Mouse (Mus musculus) cerebellum, postnatal 10 days (tissue): ENCODE measurements around the gene Sh2d2a.
"Not testable (repeated sequence)": the region's sequence is repeated elsewhere in the genome, so short reads cannot be mapped to it uniquely, and the experiment has no call there.

ENCODE experiments used
- DNase-seq, 2 experiments: peaks; one replicate each; pipeline ENCODE4 v3.0.0; 2021; ENCODE audit warnings: mixed read lengths in 2 of 2

Sh2d2a gene

GRCm38 (mm10) chr3:87846650-87847110 lies at the start of gene Sh2d2a:
Gene Sh2d2a, plus strand, starts transcription at chr3:87846755.
- no peak for DNase-seq

DNA sequence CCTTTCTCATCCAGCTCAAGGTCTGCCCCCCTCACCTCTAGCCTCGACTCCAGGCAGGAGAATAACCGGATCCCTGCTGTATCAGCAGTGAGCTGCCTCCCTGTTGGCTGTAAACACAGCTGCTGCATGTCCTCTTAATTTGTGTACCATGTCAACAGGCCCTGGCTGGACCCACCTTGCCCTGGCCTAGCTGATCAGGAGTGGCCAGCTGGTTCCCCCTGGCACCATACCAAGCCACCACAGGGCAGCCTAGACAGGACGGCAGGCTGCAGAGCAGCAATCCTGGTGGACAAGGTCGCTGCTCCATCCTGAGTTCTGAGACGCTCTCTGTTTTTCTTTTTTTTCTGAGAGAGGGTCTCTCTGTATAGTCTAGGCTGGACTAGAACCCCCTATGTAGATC lies 44.9 kb upstream of the Sh2d2a start:
- peak; percentile 82 to 86 for DNase-seq

DNA sequence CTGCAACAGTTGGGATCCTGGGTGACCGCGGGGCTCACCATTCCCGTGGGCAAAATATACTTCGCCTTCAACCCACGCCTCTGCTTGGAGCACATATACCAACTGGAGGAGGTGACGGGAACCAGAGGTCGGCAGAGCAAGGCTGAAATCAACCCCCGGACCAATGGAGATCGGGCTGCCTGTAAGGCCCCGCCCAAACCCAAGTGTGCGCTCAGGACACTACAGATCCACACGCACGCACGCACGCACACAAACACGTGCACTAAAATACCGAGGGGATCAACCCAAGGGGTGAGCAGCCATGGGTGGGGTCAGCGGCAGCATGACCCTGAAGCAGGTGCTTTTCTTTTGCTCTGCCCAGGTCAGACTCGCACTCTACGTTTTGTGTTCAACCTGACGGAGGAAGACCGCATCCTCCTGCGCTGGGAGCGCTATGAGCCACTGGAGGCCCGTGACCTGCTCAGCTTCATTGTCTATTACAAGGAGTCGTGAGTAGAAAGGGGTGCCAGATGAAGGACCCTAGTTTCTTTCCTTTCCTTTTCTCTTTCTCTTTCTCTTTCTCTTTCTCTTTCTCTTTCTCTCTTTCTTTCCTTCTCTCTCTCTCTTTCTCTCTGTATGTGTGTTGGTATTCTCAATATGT lies 42.4 kb upstream of the Sh2d2a start:
- no peak for DNase-seq

- DNase-seq: no peak
Observed at GRCm38 (mm10) chr3:87809322-87809962, 37.1 kb upstream of the Sh2d2a start.

DNA sequence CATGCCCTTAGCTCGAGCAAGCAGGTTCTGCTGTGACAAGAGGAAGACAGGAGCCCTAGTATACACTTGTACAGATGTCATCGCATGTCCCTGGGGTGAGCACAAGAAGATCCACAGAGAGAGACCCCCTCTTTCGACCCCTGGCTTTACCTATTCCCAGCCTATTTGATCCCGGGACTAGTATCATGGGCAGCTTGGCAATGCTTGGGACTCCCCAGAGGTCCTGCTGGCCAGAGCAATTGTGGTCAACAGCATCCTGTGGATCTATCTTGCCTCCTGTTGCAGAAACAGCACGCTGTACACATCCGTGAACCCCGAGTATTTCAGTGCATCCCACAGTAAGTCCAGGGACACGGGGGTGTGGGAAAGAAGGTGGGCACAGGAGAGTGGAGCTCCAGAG lies 35.3 kb upstream of the Sh2d2a start:
- no peak for DNase-seq

DNA sequence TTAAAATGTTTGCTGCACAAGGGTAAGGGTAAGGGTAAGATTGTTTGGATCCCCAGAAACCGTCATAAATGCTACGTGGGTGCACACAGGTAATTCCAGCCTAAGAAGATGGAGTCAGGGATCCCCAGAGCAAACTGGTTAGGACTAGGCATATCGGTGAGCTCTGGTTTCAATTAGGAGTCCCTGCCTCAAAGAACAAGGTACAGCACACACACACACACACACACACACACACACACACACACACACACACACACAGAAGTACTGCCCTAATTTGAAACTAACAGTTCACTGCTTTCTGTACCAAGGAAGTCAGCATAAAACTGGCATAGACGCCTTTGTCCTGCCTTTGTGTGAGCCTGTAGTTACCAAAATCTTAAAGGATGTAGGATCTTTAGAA lies 34.1 kb upstream of the Sh2d2a start:
- DNase-seq: no peak

DNA sequence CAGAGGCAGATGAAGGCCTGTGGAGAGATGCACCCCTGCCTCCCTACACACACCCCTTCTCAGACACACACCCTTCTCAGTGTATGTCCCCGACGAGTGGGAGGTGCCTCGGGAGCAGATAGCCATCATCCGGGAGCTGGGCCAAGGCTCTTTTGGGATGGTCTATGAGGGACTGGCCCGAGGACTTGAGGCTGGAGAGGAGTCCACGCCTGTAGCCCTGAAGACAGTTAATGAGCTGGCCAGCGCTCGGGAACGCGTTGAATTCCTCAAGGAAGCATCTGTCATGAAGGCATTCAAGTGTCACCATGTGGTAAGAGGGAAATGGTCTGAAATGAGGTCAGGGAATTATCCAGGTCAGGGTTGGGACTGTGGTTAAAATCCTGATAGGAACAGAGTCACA lies 33.7 kb upstream of the Sh2d2a start:
- DNase-seq: no peak

DNA sequence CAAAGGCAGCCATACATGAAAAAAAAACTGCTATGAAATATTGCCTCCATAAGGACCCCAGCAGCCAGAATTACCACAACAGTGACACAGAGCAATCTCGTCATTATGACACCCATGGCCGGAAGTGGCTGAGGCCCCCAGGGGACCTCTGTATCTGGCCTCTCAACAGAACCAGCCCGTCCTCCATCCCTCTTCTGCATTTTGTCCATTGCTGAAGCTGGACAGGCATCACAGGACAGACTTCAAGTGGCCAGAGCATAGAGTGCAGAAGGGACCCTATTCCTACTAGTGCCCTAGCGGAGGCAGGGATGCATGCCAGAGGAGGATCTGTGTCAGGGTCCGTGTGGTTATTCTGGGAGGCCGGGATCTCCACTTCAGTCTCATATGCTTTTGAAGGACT lies 30.4 kb upstream of the Sh2d2a start:
- DNase-seq: no peak

GRCm38 (mm10) chr3:87816646-87817093 lies 29.9 kb upstream of the Sh2d2a start:
- DNase-seq: peak; percentile 88 to 91

DNA sequence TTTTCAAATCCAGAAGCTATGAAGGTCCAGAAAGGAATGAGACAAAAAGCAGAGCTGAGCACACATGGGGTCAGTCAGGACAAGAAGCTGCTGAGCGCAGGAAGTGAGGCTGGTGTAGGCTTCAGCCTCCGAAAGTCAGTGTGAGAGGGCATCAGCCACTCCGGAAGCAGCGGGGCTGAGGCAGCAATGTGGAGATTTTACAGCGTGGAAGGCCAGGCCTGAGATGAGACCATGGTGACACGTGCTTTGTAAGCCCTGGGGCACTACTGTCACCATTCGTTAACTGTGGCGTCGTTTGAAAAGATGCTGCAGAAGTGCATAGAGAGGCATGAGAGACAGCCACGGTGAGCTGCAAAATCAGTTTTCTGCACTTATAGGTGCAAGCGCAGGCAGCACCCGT lies 28.3 kb upstream of the Sh2d2a start:
- DNase-seq: no peak

GRCm38 (mm10) chr3:87824206-87824605 lies 22.3 kb upstream of the Sh2d2a start, which contains the start of gene Pear1:
Gene Pear1, minus strand, starts transcription at chr3:87824306.
- not testable (repeated sequence) for DNase-seq

DNA sequence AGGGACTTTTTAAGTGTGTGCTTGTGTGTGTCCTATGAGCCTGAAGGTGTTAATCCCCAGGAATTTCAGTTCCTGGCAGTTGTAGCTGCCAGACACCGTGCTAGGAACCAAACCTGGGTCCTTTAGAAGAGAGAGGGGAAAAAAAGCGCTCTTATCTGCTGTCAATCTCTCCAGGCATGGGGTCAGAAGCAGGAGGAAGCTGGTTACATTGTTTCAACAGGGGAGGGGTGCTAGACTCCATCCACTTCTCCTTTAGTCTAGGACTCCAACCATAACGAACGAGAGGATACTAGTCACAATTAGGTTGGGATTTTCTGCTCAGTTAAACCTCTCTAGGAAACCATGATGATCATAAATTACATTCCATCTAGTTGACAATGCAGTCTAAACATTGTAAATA lies 18.1 kb upstream of the Sh2d2a start:
- no peak for DNase-seq

GRCm38 (mm10) chr3:87829025-87829424 lies 17.5 kb upstream of the Sh2d2a start:
- DNase-seq: no peak

DNA sequence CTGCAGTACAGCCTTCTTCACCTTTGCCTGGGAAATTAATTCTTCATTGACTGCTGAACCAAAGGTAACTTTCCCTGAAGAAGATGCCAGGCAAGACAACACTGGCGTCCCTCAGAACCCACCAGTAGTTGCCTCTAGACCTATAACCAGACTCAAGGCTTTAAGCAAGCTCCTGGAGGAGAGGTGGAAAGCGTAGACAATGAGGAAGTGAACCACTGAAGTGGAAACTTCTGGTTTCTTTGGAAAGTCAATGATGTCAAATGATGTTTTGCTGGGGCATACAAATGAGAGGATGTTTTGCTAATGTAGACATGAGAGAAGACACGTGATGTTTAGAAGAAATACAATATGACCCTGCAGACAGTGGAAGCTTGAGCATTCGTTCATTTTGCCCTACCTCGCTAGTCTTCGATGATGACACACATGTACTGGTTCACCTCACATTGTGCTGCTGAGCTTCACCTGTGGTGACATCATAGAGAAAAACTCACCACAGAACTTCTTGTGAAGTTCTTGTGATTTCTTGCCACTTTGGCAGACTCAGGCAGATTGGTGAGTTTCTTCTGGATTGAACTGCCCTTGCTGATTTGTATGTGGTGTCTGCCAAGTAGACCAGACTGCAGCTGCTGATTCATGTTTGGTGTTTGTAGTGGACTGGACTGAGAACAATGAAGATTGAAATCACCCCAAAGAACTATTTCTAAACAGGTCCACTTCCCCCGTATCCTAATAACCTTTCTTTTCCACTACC lies 14.3 kb upstream of the Sh2d2a start:
- no peak for DNase-seq

DNA sequence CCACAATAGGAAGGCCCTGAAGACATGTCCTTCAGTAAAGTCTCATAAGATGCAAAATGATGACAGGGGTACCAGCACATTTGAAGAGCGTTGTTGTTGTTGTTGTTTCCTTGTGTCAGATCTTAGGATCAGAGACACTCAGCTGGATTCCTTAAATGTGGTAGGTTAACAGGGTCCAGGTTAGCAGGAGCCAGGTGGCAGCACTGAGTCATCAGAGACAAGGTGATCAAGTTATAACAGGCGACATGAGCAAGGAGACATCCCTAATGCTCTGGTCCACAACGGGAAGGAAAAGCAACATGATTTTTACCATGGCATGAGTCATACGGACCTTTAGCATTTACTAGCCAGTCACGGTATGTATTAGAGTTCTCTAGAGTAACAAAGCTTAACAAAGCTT lies 13.1 kb upstream of the Sh2d2a start:
- DNase-seq: no peak

GRCm38 (mm10) chr3:87838622-87839021 lies 7.9 kb upstream of the Sh2d2a start:
- peak; percentile 90 to 93 for DNase-seq

DNA sequence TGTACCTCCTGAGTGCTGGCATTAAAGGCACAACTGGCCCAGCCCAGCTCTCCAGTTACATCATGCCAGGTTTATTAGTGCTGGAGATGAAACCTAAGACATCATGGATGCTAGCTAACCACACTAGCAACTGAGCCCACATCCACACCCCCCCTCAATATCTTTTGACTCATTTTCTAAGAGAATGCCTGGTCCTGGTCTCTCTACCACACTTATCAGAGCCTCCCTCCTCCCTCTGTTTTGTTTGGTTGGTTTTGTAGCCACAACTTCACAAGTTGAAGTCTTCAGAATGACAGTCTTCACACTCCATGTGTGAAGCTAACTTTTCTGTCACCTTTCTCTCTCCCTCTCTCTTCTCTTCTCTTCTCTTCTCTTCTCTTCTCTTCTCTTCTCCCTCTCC lies 5.7 kb upstream of the Sh2d2a start:
- no peak for DNase-seq

DNA sequence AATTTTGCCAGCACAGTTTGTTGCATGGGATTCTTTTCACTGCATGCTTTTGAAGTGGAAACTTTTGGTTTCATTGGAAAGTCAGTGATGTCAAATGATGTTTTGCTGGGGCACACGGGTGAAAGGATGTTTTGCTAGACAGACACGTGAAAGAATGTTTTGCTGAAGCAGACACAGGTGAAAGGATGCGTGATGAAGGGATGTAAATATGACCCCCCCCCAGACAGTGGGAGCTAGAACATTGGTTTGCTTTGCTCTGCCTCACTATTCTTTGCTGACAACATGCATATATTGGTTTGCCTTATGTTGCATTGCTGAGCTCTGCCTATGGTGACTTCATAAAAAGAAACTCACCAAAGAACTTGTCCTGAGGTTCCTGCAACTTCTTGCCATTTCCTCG lies 1.6 kb upstream of the Sh2d2a start:
- no peak for DNase-seq

DNA sequence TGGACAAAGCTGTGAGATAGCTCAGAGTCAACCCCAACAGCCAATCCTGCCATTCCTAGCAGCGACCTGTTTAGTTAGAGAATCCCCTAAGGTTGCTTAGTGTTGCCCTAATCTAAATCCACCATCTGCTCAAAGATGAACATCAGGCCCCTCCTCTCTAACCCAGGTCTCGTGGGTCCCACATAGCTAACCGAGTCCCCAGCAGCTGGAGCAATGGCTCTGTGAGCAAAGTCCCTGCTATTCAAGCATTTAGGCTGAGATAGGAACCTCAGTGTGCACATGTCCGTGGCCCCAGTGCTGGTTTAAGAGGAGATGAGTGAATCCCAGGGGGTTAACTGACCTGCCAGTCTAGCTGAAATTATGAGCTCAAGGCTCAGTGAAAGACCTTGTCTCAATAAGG lies 369 bp upstream of the Sh2d2a start:
- no peak for DNase-seq

GRCm38 (mm10) chr3:87847680-87848079 lies 1.1 kb downstream of the Sh2d2a start:
- no peak for DNase-seq

DNA sequence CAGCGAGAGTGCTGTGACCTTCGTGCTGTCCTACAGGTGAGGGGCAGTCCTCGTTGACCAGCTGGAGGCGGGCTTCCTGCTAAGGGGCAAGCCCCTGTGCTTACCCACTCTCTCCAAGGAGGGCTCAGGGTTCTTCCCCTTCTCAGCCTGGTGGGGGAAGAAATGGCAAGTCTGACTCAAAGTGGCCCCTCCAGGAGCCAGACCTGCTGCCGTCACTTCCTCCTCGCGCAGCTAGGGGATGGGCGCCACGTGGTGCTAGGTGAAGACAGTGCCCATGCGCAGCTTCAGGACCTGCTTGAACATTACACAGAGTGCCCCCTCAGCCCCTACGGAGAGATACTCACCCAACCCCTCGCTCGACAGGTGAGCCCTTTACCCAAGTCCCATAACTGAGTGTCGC lies 2.6 kb downstream of the Sh2d2a start:
- DNase-seq: no peak

DNA sequence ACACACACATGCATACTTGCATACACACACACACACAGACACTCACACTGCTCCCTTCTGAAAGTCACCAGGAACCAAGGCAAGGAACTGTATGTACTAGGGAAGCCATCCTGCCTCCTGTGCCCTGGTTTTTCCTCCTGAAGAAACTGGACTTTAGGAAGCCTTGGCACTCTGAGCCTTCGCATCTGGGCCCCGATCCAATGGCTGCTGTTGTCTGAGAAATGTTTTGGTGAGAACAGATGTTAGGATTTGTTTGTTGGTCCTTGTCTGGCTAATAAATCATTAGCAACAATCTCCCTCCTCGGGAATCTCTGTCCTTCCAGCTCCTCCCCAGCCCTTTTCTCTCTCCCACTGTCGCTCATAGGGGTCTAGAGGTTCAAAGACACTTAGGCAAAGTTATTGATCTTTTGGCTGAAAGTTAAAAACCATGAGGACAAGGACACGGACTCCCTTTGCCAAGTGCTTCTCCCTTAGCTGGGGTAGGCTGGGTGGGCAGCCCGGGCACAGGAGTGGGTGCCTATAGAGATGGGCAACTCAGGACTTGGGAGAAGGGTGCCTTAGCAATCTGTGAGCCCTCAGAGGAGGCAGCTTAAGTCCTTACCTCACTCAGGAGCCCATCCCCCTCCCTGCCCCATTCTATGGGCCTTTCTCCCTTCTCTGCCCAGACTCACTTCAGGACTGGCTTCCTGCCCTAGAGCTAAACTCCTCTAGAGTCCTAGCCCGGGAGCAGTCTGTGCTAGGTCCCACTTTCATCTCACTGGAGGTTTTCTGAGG lies 8.4 kb downstream of the Sh2d2a start:
- peak; percentile 29 to 46 for DNase-seq

DNA sequence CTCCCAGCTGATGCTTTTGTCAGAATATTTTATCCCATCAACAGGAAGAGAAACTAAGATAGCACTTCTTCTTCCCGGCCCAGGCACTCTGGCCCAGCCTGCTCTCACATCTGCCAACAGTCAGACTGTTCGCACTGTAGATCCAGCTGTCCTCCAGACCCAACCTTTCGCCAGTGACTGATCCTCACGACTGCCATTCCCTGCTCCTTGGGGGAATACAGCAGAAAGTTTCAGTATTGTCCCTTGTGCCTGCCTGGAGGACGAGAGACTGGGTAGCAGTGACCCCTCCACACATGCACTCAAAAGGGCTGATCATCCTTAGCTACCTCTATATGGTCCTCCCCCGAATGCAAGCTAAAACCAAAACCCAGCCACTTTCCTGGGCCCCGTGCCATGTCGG lies 9.4 kb downstream of the Sh2d2a start:
- peak in 1 of 2 experiments; percentile 12 for DNase-seq
